Mouse (Mus musculus) hindbrain, postnatal 0 days (tissue): ENCODE data around the gene Erc2. TPM values are rescaled to one million over a fixed set of nuclear protein-coding genes. Genes with fewer than 3 reads are reported as not detected.

Experiments used
- ATAC-seq: fragments of 200-750 bp; cut with Nextera tagmentation; 2 replicates; pipeline ENCODE4 v1.8.0; 2017; ENCODE audit warnings: mild to moderate bottlenecking, moderate TSS enrichment, moderate library complexity
- DNase-seq: peaks from one replicate; pipeline ENCODE4 v3.0.0-alpha.2; 2015; ENCODE audit warnings: low spot score
- H3K27ac ChIP-seq: fragments of 300-500 bp; sonication (generic); 2 replicates; pipeline ENCODE4 v1.5.1; 2014; ENCODE audit warnings: mild to moderate bottlenecking
- H3K27me3 ChIP-seq: fragments of 300-500 bp; sonication (generic); 2 replicates; pipeline ENCODE4 v1.6.1; 2014; ENCODE audit warnings: low read length, mixed read lengths; ENCODE audit not compliant: insufficient read depth
- H3K36me3 ChIP-seq: fragments of 300-500 bp; sonication (generic); 2 replicates; pipeline ENCODE4 v1.6.1; 2014; ENCODE audit warnings: low read length, mixed read lengths; ENCODE audit not compliant: insufficient read depth
- H3K4me1 ChIP-seq: fragments of 300-500 bp; sonication (generic); 2 replicates; pipeline ENCODE4 v1.6.1; 2014; ENCODE audit warnings: antibody characterized with exemption, low read length, mixed read lengths; ENCODE audit not compliant: insufficient read depth
- H3K4me2 ChIP-seq: fragments of 300-500 bp; sonication (generic); 2 replicates; pipeline ENCODE4 v1.6.1; 2014; ENCODE audit warnings: low read depth, mild to moderate bottlenecking, low read length, moderate library complexity, mixed read lengths
- H3K4me3 ChIP-seq: fragments of 300-500 bp; sonication (generic); 2 replicates; pipeline ENCODE4 v1.5.1; 2014; ENCODE audit warnings: low read length
- H3K9ac ChIP-seq: fragments of 300-500 bp; sonication (generic); replicated peaks from 2 replicates; pipeline ENCODE4 v1.6.1; 2014; ENCODE audit warnings: mild to moderate bottlenecking, low read length, moderate library complexity, mixed read lengths
- H3K9me3 ChIP-seq: fragments of 300-500 bp; sonication (generic); 2 replicates; pipeline ENCODE4 v1.6.1; 2016; ENCODE audit warnings: low read length, mixed read lengths
- CTCF ChIP-seq: IDR thresholded peaks from 2 replicates; pipeline ENCODE4 v1.5.1; 2016; ENCODE audit warnings: antibody characterized with exemption, control low read depth, low read depth
- WGBS: fragments of 180-500 bp; shearing (Covaris S2); extraction: QIAGEN DNeasy Blood & Tissue Kit; methylation state at CpG from one replicate; pipeline ENCODE4 v1.1.7; 2014; 5-methylcytosine and 5-hydroxymethylcytosine counted together
- polyA plus RNA-seq: library from polyadenylated mRNA; unstranded; fragments of >200 nt; fragmentation: Nextera tagmentation; extraction: Ambion mirVana; gene quantifications from 2 replicates; pipeline ENCODE4 v1.2.1, GENCODE M21; 2015
- total RNA-seq: library from RNA; depleted of rRNA; stranded (reverse); fragments of >200 nt; gene quantifications from 2 replicates; pipeline ENCODE4 v1.2.3, GENCODE M21; 2014

Gene Erc2
- total and polyA plus RNA-seq, 2 experiments from 2014 or later: 71.0 to 104 TPM

DNA sequence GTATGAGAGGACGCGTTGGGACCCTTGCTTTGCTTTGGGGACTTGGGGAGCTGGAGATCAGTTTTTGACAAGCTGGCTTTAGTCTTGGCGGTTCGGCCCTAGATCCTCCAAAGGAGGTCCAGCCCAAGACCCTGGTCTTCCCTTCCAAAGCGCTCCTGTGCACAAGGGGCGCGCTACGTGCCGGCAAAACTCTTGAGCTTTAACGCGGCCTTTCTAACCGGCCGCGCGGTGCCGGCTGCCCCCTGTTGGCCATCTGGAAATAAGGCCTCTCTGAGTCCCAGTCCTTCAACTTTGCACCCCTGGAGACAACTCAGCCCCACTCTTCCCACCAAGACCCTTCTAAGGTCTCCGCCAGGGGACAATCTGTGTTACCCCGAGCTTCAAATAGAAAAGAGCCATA is 885.2 kb downstream of the Erc2 start:
- no peaks in the 10 kb centered on the region for H3K36me3 ChIP-seq
- peaks cover 3% of the 10 kb centered on the region; the same call in 1 of the 2 replicates for H3K27me3 ChIP-seq
- 2% methylated on average over 18 of the region's 18 CpGs for WGBS
- H3K4me3 ChIP-seq: peak overlapping the region; percentile 63
- peak overlapping the region; percentile 55; the same call in 1 of the 2 replicates for H3K9ac ChIP-seq
- TF ChIP-seq CTCF: peak; percentile 83
- H3K27ac ChIP-seq: peak overlapping the region; percentile 41; the same call in 1 of the 2 replicates
- DNase-seq (peak; percentile 86), ATAC-seq (0 out of 2 replicates have a peak, but pooled peaks have one; percentile 36)
- H3K4me2 ChIP-seq: peak overlapping the region; percentile 84
- H3K4me1 ChIP-seq: peaks cover 9% of the 10 kb centered on the region; the same call in 1 of the 2 replicates
- no peaks in the 10 kb centered on the region for H3K9me3 ChIP-seq

DNA sequence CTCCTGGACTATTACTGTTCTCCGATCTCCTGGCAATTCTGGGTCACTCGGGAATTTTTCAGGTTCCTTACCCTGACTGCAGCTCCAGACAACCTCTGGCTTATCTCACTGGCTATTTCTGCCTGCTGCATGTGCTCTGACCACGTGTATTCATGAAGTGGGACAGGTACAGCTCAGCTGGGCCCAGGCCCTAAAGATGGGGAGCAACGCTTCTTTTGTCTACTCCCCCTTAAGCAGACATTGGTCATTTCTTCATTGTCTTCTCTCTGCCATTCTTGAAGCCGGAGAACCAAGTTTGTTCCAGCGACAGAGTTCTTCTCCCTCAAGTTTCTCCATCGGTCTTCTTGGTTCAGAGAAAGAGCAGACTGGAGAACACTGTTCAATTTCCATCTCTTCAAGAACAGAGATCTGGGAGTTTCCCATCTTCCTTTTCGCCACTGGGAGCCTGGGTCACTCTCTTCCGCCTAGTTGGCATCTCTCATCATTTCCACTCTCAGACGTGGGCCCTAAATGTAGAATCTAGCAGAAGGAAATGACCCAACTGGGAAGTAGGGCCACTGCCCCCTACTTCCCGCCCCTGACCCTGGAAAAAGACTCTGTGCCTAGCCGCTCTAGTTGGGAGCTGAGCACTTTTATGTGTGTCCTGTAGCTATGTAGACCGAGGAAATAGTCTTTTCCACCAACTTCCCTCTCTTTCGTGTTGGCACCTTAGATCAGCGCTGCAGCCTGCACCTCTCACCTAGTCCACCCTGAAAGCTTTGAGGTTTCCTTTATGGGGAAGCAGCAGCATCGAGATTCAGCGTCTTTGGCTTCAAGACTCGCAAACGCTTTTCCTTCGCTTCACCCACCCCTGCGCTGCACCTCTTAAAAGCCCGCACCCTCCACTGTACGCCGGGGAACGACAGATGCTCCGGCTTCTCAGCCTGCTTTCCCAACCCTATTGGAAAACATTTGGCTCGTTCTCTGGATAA is 886.3 kb downstream of the Erc2 start:
- Histone ChIP-seq H3K4me3 (peak overlapping the region; percentile 45), H3K4me2 (peak overlapping the region; percentile 84), H3K9ac (peak overlapping the region; percentile 47), H3K27ac (no peak overlapping the region), H3K36me3 (no peaks in the 10 kb centered on the region), H3K9me3 (no peaks in the 10 kb centered on the region), H3K27me3 (peaks cover 3% of the 10 kb centered on the region; the same call in 1 of the 2 replicates), H3K4me1 (peaks cover 9% of the 10 kb centered on the region; the same call in 1 of the 2 replicates)
- TF ChIP-seq CTCF: no peak
- WGBS: 16% methylated on average over 27 of the region's 27 CpGs
- DNase-seq (peak; percentile 37), ATAC-seq (no peak)

DNA sequence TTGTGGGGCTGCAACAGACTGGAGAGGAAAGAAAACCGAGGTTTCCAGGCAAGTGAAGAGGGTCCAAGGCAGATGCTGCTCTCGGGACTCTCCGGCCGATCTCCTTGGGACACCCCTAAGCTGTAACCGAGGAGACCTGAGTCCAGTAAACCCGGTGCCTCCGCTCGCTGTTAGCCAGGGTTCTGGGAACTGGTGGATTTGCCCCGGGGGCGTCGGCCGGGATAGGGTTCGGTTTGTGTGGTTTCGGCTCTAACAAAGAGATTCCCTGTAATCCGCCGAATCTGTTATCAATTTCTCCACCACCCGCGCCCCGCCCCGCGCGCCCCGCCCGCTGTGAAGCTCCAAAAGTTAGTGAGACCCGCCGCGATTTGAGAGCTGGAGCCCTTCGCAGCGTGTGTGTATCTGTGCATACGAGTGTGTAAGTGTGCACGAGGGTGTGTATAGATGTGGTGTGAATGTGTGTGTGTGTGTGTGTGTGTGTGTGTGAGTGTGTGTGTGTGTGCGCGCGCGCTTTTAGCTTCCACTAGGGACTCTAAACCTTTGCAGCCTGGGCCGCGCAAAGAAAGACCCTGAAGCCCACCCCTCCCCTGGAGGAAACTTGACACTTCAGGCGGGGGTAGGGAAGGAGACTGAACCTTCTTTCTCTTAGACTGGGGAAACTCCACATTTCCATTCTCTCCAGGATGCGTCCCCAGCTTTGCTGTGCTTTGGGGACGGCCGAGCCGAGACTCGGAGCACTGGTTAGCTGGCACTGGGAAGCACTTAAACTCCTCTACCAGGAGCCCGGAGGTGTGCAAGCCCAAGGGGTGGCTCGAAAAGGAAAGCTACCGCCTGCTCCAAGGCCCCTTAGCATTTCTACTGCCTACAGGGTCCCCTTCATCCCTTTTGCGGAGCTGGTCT is 887.5 kb downstream of the Erc2 start:
- TF ChIP-seq CTCF: no peak
- no peaks in the 10 kb centered on the region for H3K36me3 ChIP-seq
- peaks cover 4% of the 10 kb centered on the region; the same call in 1 of the 2 replicates for H3K4me1 ChIP-seq
- DNase-seq (peak; percentile 56), ATAC-seq (0 out of 2 replicates have a peak, but pooled peaks have one; percentile 16)
- H3K9me3 ChIP-seq: no peaks in the 10 kb centered on the region
- H3K4me2 ChIP-seq: peak overlapping the region; percentile 84
- WGBS: 2% methylated on average over 47 of the region's 47 CpGs
- peaks cover 3% of the 10 kb centered on the region; the same call in 1 of the 2 replicates for H3K27me3 ChIP-seq
- peak overlapping the region; percentile 53 for H3K9ac ChIP-seq
- peak overlapping the region; percentile 69; the same call in 1 of the 2 replicates for H3K27ac ChIP-seq
- peak overlapping the region; percentile 45 for H3K4me3 ChIP-seq

DNA sequence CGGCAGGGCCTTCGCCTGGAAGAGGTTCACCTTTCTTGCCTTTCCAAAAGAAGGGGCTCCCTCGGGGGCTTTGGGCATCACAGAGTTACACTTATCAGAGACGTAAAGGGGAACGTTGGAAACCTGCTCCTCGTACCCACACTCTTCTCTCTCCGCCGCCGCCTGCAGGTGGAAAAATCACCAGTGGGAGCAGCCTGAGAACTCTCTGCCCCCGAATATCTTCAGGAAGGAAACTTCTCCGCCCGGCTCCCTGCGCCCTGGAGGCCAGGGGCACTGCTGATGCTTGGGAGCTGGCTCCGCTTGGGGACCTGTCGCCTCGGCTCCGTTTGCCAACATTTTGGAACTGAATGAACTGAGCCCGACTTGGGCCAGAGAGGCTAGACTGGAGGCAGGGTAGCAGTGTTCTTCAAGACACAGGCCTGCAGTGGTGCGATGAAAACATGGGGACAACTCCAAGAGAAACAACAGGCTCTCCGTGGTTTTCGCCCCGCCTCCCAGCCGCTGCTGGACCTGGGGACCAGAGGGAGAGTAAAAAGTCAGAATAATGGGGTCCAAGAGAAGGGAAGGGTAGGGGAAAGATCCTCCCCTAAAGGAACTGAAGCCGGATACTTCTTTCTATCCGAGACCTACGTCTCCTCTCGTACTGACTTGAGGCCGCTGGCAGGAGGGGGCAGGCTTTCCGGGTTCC is 888.3 kb downstream of the Erc2 start:
- 4% methylated on average over 29 of the region's 29 CpGs for WGBS

DNA sequence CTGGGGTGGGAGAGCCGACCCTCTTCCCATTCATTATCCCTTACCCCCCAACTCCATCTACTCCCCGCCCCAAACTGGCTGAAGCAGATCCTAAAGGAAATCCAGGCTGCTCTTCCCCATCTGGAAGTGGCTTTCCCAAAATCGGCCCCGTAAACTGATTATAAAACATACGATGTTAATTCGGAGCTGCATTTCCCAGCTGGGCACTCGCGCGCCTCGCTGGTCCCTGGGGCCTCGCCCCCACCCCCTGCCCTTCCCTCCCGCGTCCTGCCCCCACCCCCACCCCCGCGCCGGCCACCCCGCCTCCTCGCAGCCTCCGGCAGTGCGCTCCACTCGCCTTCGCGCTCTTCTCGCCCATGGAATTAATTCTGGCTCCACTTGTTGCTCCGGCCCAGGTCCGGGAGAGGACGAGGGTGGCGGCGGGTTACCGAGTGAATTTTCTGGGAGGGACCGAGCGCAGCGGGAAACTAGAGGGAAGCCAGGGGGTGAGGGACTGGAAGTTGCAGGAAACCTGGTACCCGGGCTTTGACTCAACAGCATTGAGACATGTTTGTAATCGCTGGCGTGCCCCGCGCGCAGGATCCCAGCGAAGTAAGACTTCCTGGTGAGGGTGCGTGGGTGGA is 888.9 kb downstream of the Erc2 start:
- no peaks in the 10 kb centered on the region for H3K36me3 ChIP-seq
- H3K4me1 ChIP-seq: peaks cover 4% of the 10 kb centered on the region; the same call in 1 of the 2 replicates
- H3K9me3 ChIP-seq: no peaks in the 10 kb centered on the region
- peak overlapping the region; percentile 45 for H3K4me3 ChIP-seq
- no peak for TF ChIP-seq CTCF
- H3K4me2 ChIP-seq: peak overlapping the region; percentile 84
- H3K27me3 ChIP-seq: peaks cover 3% of the 10 kb centered on the region; the same call in 1 of the 2 replicates
- ATAC-seq: peak; percentile 36; the same call in 1 of the 2 replicates
- peak overlapping the region; percentile 53 for H3K9ac ChIP-seq
- peak overlapping the region; percentile 69; the same call in 1 of the 2 replicates for H3K27ac ChIP-seq
- WGBS: under 1% methylated on average over 40 of the region's 41 CpGs
- DNase-seq: peak; percentile 49

More for the DNA sequence above, 888.3 kb downstream of the Erc2 start:
- peaks cover 3% of the 10 kb centered on the region; the same call in 1 of the 2 replicates for H3K27me3 ChIP-seq
- peak; percentile 56 for TF ChIP-seq CTCF
- peak overlapping the region; percentile 53 for H3K9ac ChIP-seq
- peak; percentile 60 for DNase-seq
- peaks cover 4% of the 10 kb centered on the region; the same call in 1 of the 2 replicates for H3K4me1 ChIP-seq
- H3K4me3 ChIP-seq: peak overlapping the region; percentile 45
- no peaks in the 10 kb centered on the region for H3K36me3 ChIP-seq
- ATAC-seq: peak; percentile 8; the same call in 1 of the 2 replicates
- H3K27ac ChIP-seq: peak overlapping the region; percentile 69; the same call in 1 of the 2 replicates
- peak overlapping the region; percentile 84 for H3K4me2 ChIP-seq
- H3K9me3 ChIP-seq: no peaks in the 10 kb centered on the region
